Mouse (Mus musculus): ENCODE measurements at regions not wholly inside any gene's neighbourhood (a gene's known extent, or its start where the extent isn't known, plus 50 kb on each side); places are given as distances from the start of the nearest gene placed in this dataset.
"Not testable (repeated sequence)": the region's sequence is repeated elsewhere in the genome, so short reads cannot be mapped to it uniquely, and the experiment has no call there.

- peak; percentile 67 for DNase-seq (ENCODE audit: low spot score)
These were observed 108.6 kb downstream of the Katnal1 start for GRCm38 (mm10) chr5:148820476-148820875.

GRCm38 (mm10) chr5:148819423-148819822 is 109.7 kb downstream of the Katnal1 start:
- no peak for DNase-seq (ENCODE audit: low spot score)

- DNase-seq (ENCODE audit: low spot score) = no peak
These were observed 110.4 kb downstream of the Katnal1 start for GRCm38 (mm10) chr5:148818746-148819145.

- no peak for DNase-seq (ENCODE audit: low spot score)
These were observed 116.3 kb downstream of the Katnal1 start for GRCm38 (mm10) chr5:148812840-148813239.

- peak; percentile 86 for DNase-seq (ENCODE audit: low spot score)
These were observed 117.1 kb downstream of the Katnal1 start for GRCm38 (mm10) chr5:148812016-148812415.

- no peak for DNase-seq (ENCODE audit: low spot score)
These were observed 119.6 kb downstream of the Katnal1 start for GRCm38 (mm10) chr5:148809485-148809884.

- DNase-seq (ENCODE audit: low spot score) = no peak
These were observed 120.1 kb downstream of the Katnal1 start for GRCm38 (mm10) chr5:148809055-148809454.

- DNase-seq (ENCODE audit: low spot score) = peak; percentile 82
These were observed 120.7 kb downstream of the Katnal1 start for GRCm38 (mm10) chr5:148808426-148808825.

GRCm38 (mm10) chr5:148807612-148808011 is 121.5 kb downstream of the Katnal1 start:
- DNase-seq (ENCODE audit: low spot score) = no peak

- no peak for DNase-seq (ENCODE audit: low spot score)
These were observed 124.1 kb downstream of the Katnal1 start for GRCm38 (mm10) chr5:148805030-148805429.

GRCm38 (mm10) chr5:148803772-148804171 is 125.3 kb downstream of the Katnal1 start:
- DNase-seq (ENCODE audit: low spot score) = no peak

- DNase-seq (ENCODE audit: low spot score) = no peak
These were observed 126.4 kb downstream of the Katnal1 start for GRCm38 (mm10) chr5:148802720-148803119.

GRCm38 (mm10) chr5:148798541-148798940 is 130.6 kb downstream of the Katnal1 start:
- DNase-seq (ENCODE audit: low spot score) = no peak

GRCm38 (mm10) chr5:148796072-148796471 is 133.0 kb downstream of the Katnal1 start:
- no peak for DNase-seq (ENCODE audit: low spot score)

GRCm38 (mm10) chr5:148794465-148794864 is 134.7 kb downstream of the Katnal1 start:
- DNase-seq (ENCODE audit: low spot score) = peak; percentile 78

- DNase-seq (ENCODE audit: low spot score) = peak; percentile 89
These were observed 136.2 kb downstream of the Katnal1 start for GRCm38 (mm10) chr5:148792736-148793440.

- no peak for DNase-seq (ENCODE audit: low spot score)
These were observed 137.5 kb downstream of the Katnal1 start for GRCm38 (mm10) chr5:148791651-148792050.

GRCm38 (mm10) chr5:148790343-148790742 is 138.8 kb downstream of the Katnal1 start:
- not testable (repeated sequence) for DNase-seq (ENCODE audit: low spot score)

GRCm38 (mm10) chr5:148789823-148790222 is 139.3 kb downstream of the Katnal1 start:
- DNase-seq (ENCODE audit: low spot score) = no peak

GRCm38 (mm10) chr5:148789147-148789566 is 140.0 kb downstream of the Katnal1 start:
- no peak for DNase-seq (ENCODE audit: low spot score)

- DNase-seq (ENCODE audit: low spot score) = no peak
These were observed 140.4 kb downstream of the Katnal1 start for GRCm38 (mm10) chr5:148788690-148789089.

GRCm38 (mm10) chr5:148787270-148787669 is 141.8 kb downstream of the Katnal1 start:
- no peak for DNase-seq (ENCODE audit: low spot score)

- DNase-seq (ENCODE audit: low spot score) = not testable (repeated sequence)
These were observed 148.0 kb downstream of the Katnal1 start for GRCm38 (mm10) chr5:148781076-148781475.
